ENCODE assay signal across 21 mouse cellular contexts in genomic region chr6:93665056-93665805, GRCm38 (mm10).
A peak's percentile ranks its signal among the peaks of the same experiment; 100 is the strongest.
DNase-seq lines count a peak whose midpoint lies in the region; ATAC-seq and TF ChIP-seq lines count a peak whose summit lies in the region.
"Had no signal": no experiment of that assay in that cellular context is flagged by ENCODE, and none has a peak within 500 bp of the region (broad histone marks: within the 10 kb centered on the region; RNA-seq: fewer than 3 reads in every experiment).

No protein-coding gene starts in this region.

- 91% methylated on average over 12 of the region's 12 CpGs for WGBS in heart, adult 2 months
- 91% methylated on average over 12 of the region's 12 CpGs for WGBS in hindbrain, embryonic 16.5 days

- H3K4me2 ChIP-seq in hindbrain, embryonic 16.5 days (ENCODE audit: low read length), result no peak overlapping the region
- H3K4me2 ChIP-seq: embryonic facial prominence, embryonic 13.5 days; forebrain, embryonic 13.5 days; forebrain, embryonic 15.5 days had no signal

- no peaks in the 10 kb centered on the region for H3K27me3 ChIP-seq in heart, adult 2 months (ENCODE audit: control insufficient read depth, insufficient read depth, low read length)
- H3K27me3 ChIP-seq in ES-Bruce4 (ENCODE audit: control insufficient read depth, insufficient read depth, low read length, poor library complexity, severe bottlenecking), result no peaks in the 10 kb centered on the region
- H3K27me3 ChIP-seq in hindbrain, embryonic 16.5 days (replicated peaks; ENCODE audit: control insufficient read depth, insufficient read depth, low read length), result no peaks in the 10 kb centered on the region
- H3K27me3 ChIP-seq: embryonic facial prominence, embryonic 13.5 days; forebrain, embryonic 13.5 days; forebrain, embryonic 15.5 days had no signal

- H3K4me1 ChIP-seq in heart, adult 2 months (ENCODE audit: control insufficient read depth, insufficient read depth, low read length), result no peaks in the 10 kb centered on the region
- peaks cover 1% of the 10 kb centered on the region for H3K4me1 ChIP-seq in ES-Bruce4 (ENCODE audit: control insufficient read depth, insufficient read depth, low read length)
- no peaks in the 10 kb centered on the region for H3K4me1 ChIP-seq in hindbrain, embryonic 16.5 days (ENCODE audit: control insufficient read depth, insufficient read depth, low read depth, low read length)
- H3K4me1 ChIP-seq: forebrain, embryonic 15.5 days had no signal

- DNase-seq in heart, adult 11 months, result peak; percentile 79
- no peak for DNase-seq in heart, adult 2 months
- DNase-seq in ES-CJ7 (ENCODE audit: low read depth, low spot score) (peak; percentile 41), ZHBTc4 (ENCODE audit: low read depth, low spot score) (peak; percentile 69)
- DNase-seq in lung, postnatal 10 days, result no peak
- DNase-seq in embryo, embryonic 9.5 days (ENCODE audit: extremely low spot score), result no peak
- DNase-seq: adrenal gland, adult 2 months; adrenal gland, postnatal 10 days; adrenal gland, postnatal 25 days; cerebellum, adult 11 months; cerebellum, adult 18-20 months; cerebellum, adult 8-10 months; cerebellum, adult 9-11 months; cerebellum, postnatal 14 days; cerebellum, postnatal 36 days; forebrain, postnatal 0 days had no signal

- peaks cover 4% of the 10 kb centered on the region; the same call in 1 of the 2 replicates for H3K9me3 ChIP-seq in ES-Bruce4 (replicated peaks; ENCODE audit: control insufficient read depth, insufficient read depth, low read length, poor library complexity, severe bottlenecking)
- no peaks in the 10 kb centered on the region for H3K9me3 ChIP-seq in hindbrain, embryonic 16.5 days (ENCODE audit: control insufficient read depth, low read length)
- H3K9me3 ChIP-seq: embryonic facial prominence, embryonic 13.5 days; forebrain, embryonic 13.5 days; forebrain, embryonic 15.5 days had no signal

- no peak overlapping the region for H3K9ac ChIP-seq in heart, adult 2 months (ENCODE audit: low read depth, low read length)
- no peak overlapping the region for H3K9ac ChIP-seq in ES-Bruce4 (ENCODE audit: low read depth, poor library complexity, severe bottlenecking)
- no peak overlapping the region for H3K9ac ChIP-seq in hindbrain, embryonic 16.5 days (ENCODE audit: low read depth, low read length)
- H3K9ac ChIP-seq: embryonic facial prominence, embryonic 13.5 days; forebrain, embryonic 13.5 days; forebrain, embryonic 15.5 days; forebrain, postnatal 0 days had no signal

- no peaks in the 10 kb centered on the region for H3K79me2 ChIP-seq in heart, adult 2 months (replicated peaks; ENCODE audit: control insufficient read depth, insufficient read depth, low read length)

- no peak for ATAC-seq in hindbrain, embryonic 16.5 days
- ATAC-seq: forebrain, embryonic 13.5 days; forebrain, embryonic 15.5 days; forebrain, postnatal 0 days had no signal

- no peak for TF ChIP-seq CTCF in heart, adult 2 months (IDR thresholded peaks at IDR 0.05)
- no peak for TF ChIP-seq CTCF in ES-Bruce4 (IDR thresholded peaks at IDR 0.05; ENCODE audit: low read depth, low read length)

- no peak overlapping the region for H3K4me3 ChIP-seq in heart, adult 2 months
- H3K4me3 ChIP-seq in ES-Bruce4 (ENCODE audit: low read depth, low read length), result no peak overlapping the region
- H3K4me3 ChIP-seq in hindbrain, embryonic 16.5 days (ENCODE audit: low read length), result no peak overlapping the region
- H3K4me3 ChIP-seq: embryonic facial prominence, embryonic 13.5 days; forebrain, embryonic 13.5 days; forebrain, embryonic 15.5 days had no signal

- TF ChIP-seq EP300 in heart, adult 2 months (IDR thresholded peaks at IDR 0.05; ENCODE audit: insufficient read depth, low read depth, low read length), result no peak
- no peak for TF ChIP-seq EP300 in ES-Bruce4 (IDR thresholded peaks at IDR 0.05; ENCODE audit: insufficient read depth, low read depth, low read length)

- H3K36me3 ChIP-seq in heart, adult 2 months (ENCODE audit: control insufficient read depth, insufficient read depth, low read length), result no peaks in the 10 kb centered on the region
- no peaks in the 10 kb centered on the region for H3K36me3 ChIP-seq in ES-Bruce4 (ENCODE audit: control insufficient read depth, insufficient read depth, low read length, poor library complexity, severe bottlenecking)
- H3K36me3 ChIP-seq in hindbrain, embryonic 16.5 days (ENCODE audit: control insufficient read depth, insufficient read depth, low read length), result no peaks in the 10 kb centered on the region
- H3K36me3 ChIP-seq: embryonic facial prominence, embryonic 13.5 days; forebrain, embryonic 15.5 days had no signal

- TF ChIP-seq POLR2A in heart, adult 2 months (IDR thresholded peaks at IDR 0.05; ENCODE audit: insufficient read depth, low read depth, low read length), result no peak
- TF ChIP-seq POLR2A in ES-Bruce4 (IDR thresholded peaks at IDR 0.05; ENCODE audit: insufficient read depth, low read length), result no peak

- intact Hi-C loops in heart, adult 2 months (cut with DNase I), result no loop called here

- no peak overlapping the region for H3K27ac ChIP-seq in heart, adult 2 months
- 0 out of 2 replicates have a peak overlapping the region, but pooled peaks have one; percentile 17 for H3K27ac ChIP-seq in ES-Bruce4 (ENCODE audit: insufficient read depth, low read length)
- no peak overlapping the region for H3K27ac ChIP-seq in hindbrain, embryonic 16.5 days (ENCODE audit: low read depth, low read length)
- H3K27ac ChIP-seq: embryonic facial prominence, embryonic 13.5 days; forebrain, embryonic 13.5 days; forebrain, embryonic 15.5 days had no signal

Comparison
In these comparisons a context has a peak if more than half of its experiments do, and no peak if none do; other contexts are left out.
1. DNase-seq: peak in heart, adult 11 months (single experiment), ES-CJ7 (single experiment) and ZHBTc4 (single experiment); none in heart, adult 2 months (0 of 2), lung, postnatal 10 days (single experiment) and embryo, embryonic 9.5 days (single experiment).